Mouse (Mus musculus) MEL (cell line): Measurements from ENCODE around the gene Mob3b. TPM values are rescaled to one million over a fixed set of nuclear protein-coding genes. Genes with fewer than 3 reads are reported as not detected.

Experiments used
- DNase-seq: peaks from one replicate; pipeline ENCODE4 v3.0.0; 2011; ENCODE audit warnings: low read depth, low spot score
- H3K27ac ChIP-seq: 2 replicates; pipeline ENCODE4 v1.5.1; 2012; ENCODE audit warnings: low read depth, mild to moderate bottlenecking, control low read depth, low read length, moderate library complexity; ENCODE audit not compliant: control insufficient read depth
- H3K27me3 ChIP-seq, 2 experiments: fragments of 150-350 bp in 1 of 2; sonication (generic) in 1 of 2; 2 replicates each; pipeline ENCODE4 v1.6.1; 2012; ENCODE audit warnings: low read length in 2 of 2, mild to moderate bottlenecking in 2 of 2, improper control_type of control experiment in 1 of 2, moderate library complexity in 1 of 2; ENCODE audit not compliant: insufficient read depth in 2 of 2, control insufficient read depth in 1 of 2
- H3K36me3 ChIP-seq, 2 experiments: 2 replicates each; pipeline ENCODE4 v1.6.1; 2012 to 2014; ENCODE audit warnings: low read length in 2 of 2, improper control_type of control experiment in 1 of 2, inconsistent platforms in 1 of 2, mild to moderate bottlenecking in 1 of 2; ENCODE audit not compliant: insufficient read depth in 2 of 2, control insufficient read depth in 1 of 2
- H3K4me1 ChIP-seq, 2 experiments: fragments of 150-350 bp in 1 of 2; sonication (generic) in 1 of 2; 2 replicates each; pipeline ENCODE4 v1.6.1; 2012; ENCODE audit warnings: low read length in 2 of 2, improper control_type of control experiment in 1 of 2, mild to moderate bottlenecking in 1 of 2; ENCODE audit not compliant: insufficient read depth in 2 of 2, control insufficient read depth in 1 of 2
- H3K4me3 ChIP-seq, 2 experiments: fragments of 150-350 bp in 1 of 2; sonication (generic) in 1 of 2; 2 replicates each; pipeline ENCODE4 v1.5.1; 2012; ENCODE audit warnings: low read depth in 2 of 2, low read length in 2 of 2, mild to moderate bottlenecking in 2 of 2, moderate library complexity in 2 of 2, control low read depth in 1 of 2, improper control_type of control experiment in 1 of 2; ENCODE audit not compliant: control insufficient read depth in 1 of 2, insufficient read depth in 1 of 2
- H3K79me2 ChIP-seq: 2 replicates; pipeline ENCODE4 v1.6.1; 2012; ENCODE audit warnings: mild to moderate bottlenecking, low read length, moderate library complexity; ENCODE audit not compliant: control insufficient read depth, poor library complexity, insufficient read depth
- H3K9ac ChIP-seq: 2 replicates; pipeline ENCODE4 v1.6.1; 2012; ENCODE audit warnings: low read depth, mild to moderate bottlenecking, control low read depth, low read length, moderate library complexity; ENCODE audit not compliant: control insufficient read depth, poor library complexity, severe bottlenecking
- H3K9me3 ChIP-seq: fragments of 150-350 bp; sonication (generic); replicated peaks from 2 replicates; pipeline ENCODE4 v1.6.1; 2012; ENCODE audit warnings: mild to moderate bottlenecking, low read length, improper control_type of control experiment, moderate library complexity; ENCODE audit not compliant: insufficient read depth
- BHLHE40 ChIP-seq: IDR thresholded peaks from 2 replicates; pipeline ENCODE4 v1.6.1; 2012; ENCODE audit warnings: low read depth, mild to moderate bottlenecking, inconsistent platforms, low read length, improper control_type of control experiment, borderline replicate concordance
- CHD1 ChIP-seq: IDR thresholded peaks from 2 replicates; pipeline ENCODE4 v1.6.1; 2012; ENCODE audit warnings: low read depth, mild to moderate bottlenecking, inconsistent platforms, low read length, improper control_type of control experiment
- CHD2 ChIP-seq: IDR thresholded peaks from 2 replicates; pipeline ENCODE4 v1.6.1; 2011; ENCODE audit warnings: low read length, improper control_type of control experiment
- CTCF ChIP-seq, 3 experiments: IDR thresholded peaks in 2 of 3; conservative IDR thresholded peaks in 1 of 3; 2 replicates each; pipeline ENCODE4 v1.5.1; 2011 to 2012; ENCODE audit warnings: low read length in 3 of 3, low read depth in 2 of 3, mild to moderate bottlenecking in 2 of 3, improper control_type of control experiment in 1 of 3, inconsistent platforms in 1 of 3, mixed read lengths in 1 of 3, moderate library complexity in 1 of 3; ENCODE audit not compliant: control insufficient read depth in 1 of 3, insufficient read depth in 1 of 3, poor library complexity in 1 of 3, severe bottlenecking in 1 of 3
- E2F4 ChIP-seq: IDR thresholded peaks from 2 replicates; pipeline ENCODE4 v1.6.1; 2011; ENCODE audit warnings: low read depth, low read length, improper control_type of control experiment, borderline replicate concordance
- GABPA ChIP-seq: IDR thresholded peaks from 2 replicates; pipeline ENCODE4 v1.6.1; 2012; ENCODE audit warnings: low read depth, mild to moderate bottlenecking, inconsistent platforms, low read length, improper control_type of control experiment, moderate library complexity
- HCFC1 ChIP-seq: IDR thresholded peaks from 2 replicates; pipeline ENCODE4 v1.6.1; 2012; ENCODE audit warnings: low read depth, mild to moderate bottlenecking, inconsistent platforms, low read length, improper control_type of control experiment, moderate library complexity
- JUND ChIP-seq: IDR thresholded peaks from 2 replicates; pipeline ENCODE4 v1.6.1; 2011; ENCODE audit warnings: low read depth, mild to moderate bottlenecking, improper control_type of control experiment, low read length
- KAT2A ChIP-seq: conservative IDR thresholded peaks from 2 replicates; pipeline ENCODE4 v1.6.1; 2012; ENCODE audit warnings: low read depth, low read length, improper control_type of control experiment, inconsistent platforms
- MYC ChIP-seq: IDR thresholded peaks from 2 replicates; pipeline ENCODE4 v1.6.1; 2011; ENCODE audit warnings: low read depth, mild to moderate bottlenecking, low read length, improper control_type of control experiment, moderate library complexity
- NRF1 ChIP-seq: IDR thresholded peaks from 2 replicates; pipeline ENCODE4 v1.6.1; 2014; ENCODE audit warnings: low read depth, mild to moderate bottlenecking, inconsistent platforms, low read length, improper control_type of control experiment, moderate library complexity; ENCODE audit not compliant: poor library complexity, insufficient read depth, severe bottlenecking
- POLR2AphosphoS2 ChIP-seq: IDR thresholded peaks from 2 replicates; pipeline ENCODE4 v1.6.1; 2011; ENCODE audit warnings: low read length, improper control_type of control experiment
- RAD21 ChIP-seq: IDR thresholded peaks from 2 replicates; pipeline ENCODE4 v1.6.1; 2011; ENCODE audit warnings: mild to moderate bottlenecking, low read depth, low read length, improper control_type of control experiment
- RCOR1 ChIP-seq: IDR thresholded peaks from 2 replicates; pipeline ENCODE4 v1.6.1; 2012; ENCODE audit warnings: low read depth, mild to moderate bottlenecking, inconsistent platforms, low read length, improper control_type of control experiment
- SIN3A ChIP-seq: IDR thresholded peaks from 2 replicates; pipeline ENCODE4 v1.6.1; 2012; ENCODE audit warnings: low read length, improper control_type of control experiment, inconsistent platforms
- TAL1 ChIP-seq: IDR thresholded peaks from 2 replicates; pipeline ENCODE4 v1.6.1; 2012; ENCODE audit warnings: mild to moderate bottlenecking, inconsistent platforms, low read length, moderate library complexity, mixed read lengths
- UBTF ChIP-seq: IDR thresholded peaks from 2 replicates; pipeline ENCODE4 v1.6.1; 2012; ENCODE audit warnings: low read depth, mild to moderate bottlenecking, inconsistent platforms, low read length, improper control_type of control experiment, moderate library complexity, borderline replicate concordance; ENCODE audit not compliant: insufficient read depth
- USF1 ChIP-seq: IDR thresholded peaks from 2 replicates; pipeline ENCODE4 v1.6.1; 2014; ENCODE audit warnings: low read depth, mild to moderate bottlenecking, inconsistent platforms, low read length, improper control_type of control experiment, moderate library complexity
- ZKSCAN1 ChIP-seq: IDR thresholded peaks from 2 replicates; pipeline ENCODE4 v1.6.1; 2012; ENCODE audit warnings: low read depth, mild to moderate bottlenecking, inconsistent platforms, low read length, improper control_type of control experiment, moderate library complexity
- ZMIZ1 ChIP-seq: IDR thresholded peaks from 2 replicates; pipeline ENCODE4 v1.6.1; 2012; ENCODE audit warnings: low read depth, mild to moderate bottlenecking, inconsistent platforms, low read length, improper control_type of control experiment, moderate library complexity
- polyA plus RNA-seq, 2 experiments: library from polyadenylated mRNA; stranded (reverse) in 1 of 2; unstranded in 1 of 2; fragments of >175 nt in 1 of 2; fragments of >200 nt in 1 of 2; gene quantifications; 2 replicates each; pipeline versions ENCODE4 v1.2.1 to v1.2.4; 2012; ENCODE audit warnings: low replicate concordance in 2 of 2, low read depth in 1 of 2; ENCODE audit not compliant: insufficient read length in 2 of 2, insufficient read depth in 1 of 2, missing spikeins in 1 of 2
- total RNA-seq: library from RNA; depleted of rRNA; stranded (reverse); fragments of 300-350 nt; gene quantifications from 2 replicates; pipeline ENCODE4 v1.2.3, GENCODE M21; 2012

The Mob3b gene
- total and polyA plus RNA-seq, 3 experiments = 3.8 to 4.2 TPM; not detected in 1

DNA sequence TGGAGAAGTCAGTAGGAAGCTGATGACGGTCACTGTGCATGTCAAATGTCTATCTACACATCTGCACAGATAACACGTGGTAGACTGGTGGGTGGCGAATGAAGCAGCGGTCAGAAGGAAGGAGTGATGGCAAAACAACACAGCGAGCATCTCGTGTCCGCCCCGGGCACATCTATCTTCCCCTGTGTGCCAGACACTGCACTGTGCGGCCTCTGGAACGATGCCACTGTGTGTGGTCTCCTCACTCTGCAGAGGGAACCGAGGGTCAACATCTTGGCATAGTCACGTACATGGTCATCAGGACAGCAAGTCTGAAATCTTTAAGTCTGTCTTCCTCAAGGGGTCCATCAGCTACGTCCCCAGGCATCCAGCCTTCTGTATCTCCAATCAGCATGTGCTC lies 193.3 kb downstream of the Mob3b start:
- H3K27me3 ChIP-seq = no peaks in the 10 kb centered on the region
- no peaks in the 10 kb centered on the region for H3K36me3 ChIP-seq
- DNase-seq = no peak
- H3K9ac ChIP-seq = no peak overlapping the region
- no peaks in the 10 kb centered on the region for H3K79me2 ChIP-seq
- H3K27ac ChIP-seq = no peak overlapping the region
- H3K4me1 ChIP-seq = no peaks in the 10 kb centered on the region
- H3K9me3 ChIP-seq = no peaks in the 10 kb centered on the region
- no peak overlapping the region for H3K4me3 ChIP-seq
- TF ChIP-seq NRF1 = no peak
- TF ChIP-seq, all 39 proteins: peak for 0

DNA sequence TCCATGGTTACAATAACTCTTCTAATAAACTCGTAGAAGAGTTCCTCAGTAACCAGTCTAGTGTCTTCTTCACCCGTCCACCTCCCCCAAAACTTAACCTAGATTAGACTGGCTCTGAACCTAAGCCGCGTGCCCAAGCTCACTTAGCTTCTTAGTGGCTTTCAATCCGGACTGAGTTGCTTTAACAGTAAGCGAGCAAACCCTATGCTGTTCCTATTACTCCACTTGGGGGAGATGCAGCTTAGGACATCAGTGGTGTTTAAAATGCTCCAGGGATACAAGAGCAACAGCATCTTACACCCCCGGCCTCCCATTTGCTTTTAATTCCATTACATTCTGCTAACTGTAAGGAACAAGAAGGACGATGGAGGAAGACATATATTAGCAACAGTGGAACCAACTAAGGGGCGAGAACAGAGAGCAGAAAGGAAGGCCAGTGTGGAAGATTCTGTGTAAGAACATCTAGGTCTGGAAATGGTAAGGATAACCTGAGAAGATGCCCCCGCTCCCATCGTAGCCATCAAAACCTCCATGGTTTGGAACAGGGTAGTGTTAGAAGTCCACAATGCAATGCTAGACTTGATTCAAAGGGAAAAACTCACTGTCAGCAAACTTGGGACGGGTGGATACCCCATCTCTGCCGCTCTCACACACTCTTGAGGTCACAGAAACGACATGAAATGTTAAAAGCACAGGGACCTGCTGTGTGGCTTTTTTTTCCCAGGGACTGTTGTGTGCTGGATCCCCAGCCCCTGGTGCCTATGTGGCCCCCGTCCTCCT lies 196.3 kb downstream of the Mob3b start:
- Histone ChIP-seq H3K79me2 (no peaks in the 10 kb centered on the region), H3K9me3 (no peaks in the 10 kb centered on the region), H3K36me3 (no peaks in the 10 kb centered on the region), H3K27ac (no peak overlapping the region), H3K27me3 (no peaks in the 10 kb centered on the region), H3K9ac (no peak overlapping the region), H3K4me1 (no peaks in the 10 kb centered on the region), H3K4me3 (no peak overlapping the region)
- DNase-seq = no peak
- TF ChIP-seq RCOR1 (no peak), USF1 (no peak), CTCF (IDR thresholded peaks at IDR 0.05 in 2 of 3, conservative IDR thresholded peaks at IDR 0.05 in 1 of 3; ENCODE audit: control insufficient read depth in 1 of 3, insufficient read depth in 1 of 3, low read depth in 2 of 3, low read length in 3 of 3, poor library complexity in 1 of 3, severe bottlenecking in 1 of 3) (peak in 1 of 3 experiments; percentile 31; a peak in 2 of 6 replicates), RAD21 (peak; percentile 40)

GRCm38 (mm10) chr4:34959477-34959876 lies 197.8 kb downstream of the Mob3b start:
- Histone ChIP-seq H3K27ac (no peak overlapping the region), H3K9ac (no peak overlapping the region), H3K36me3 (no peaks in the 10 kb centered on the region), H3K79me2 (no peaks in the 10 kb centered on the region)
- no peak for TF ChIP-seq ZKSCAN1
- no peak for TF ChIP-seq HCFC1
- TF ChIP-seq ZMIZ1 = no peak
- TF ChIP-seq GABPA = no peak
- TF ChIP-seq KAT2A = no peak
- TF ChIP-seq JUND = no peak
- TF ChIP-seq TAL1 = no peak
- TF ChIP-seq E2F4 = no peak
- no peak for TF ChIP-seq POLR2AphosphoS2
- TF ChIP-seq CHD2 = no peak
- no peak for TF ChIP-seq RCOR1
- no peak for TF ChIP-seq MYC
- TF ChIP-seq BHLHE40 = no peak
- TF ChIP-seq UBTF = no peak
- no peak for TF ChIP-seq SIN3A
- no peak for TF ChIP-seq CTCF (IDR thresholded peaks at IDR 0.05 in 2 of 3, conservative IDR thresholded peaks at IDR 0.05 in 1 of 3; ENCODE audit: control insufficient read depth in 1 of 3, insufficient read depth in 1 of 3, low read depth in 2 of 3, low read length in 3 of 3, poor library complexity in 1 of 3, severe bottlenecking in 1 of 3)
- no peak for TF ChIP-seq CHD1
- TF ChIP-seq, all 39 proteins: peak for 0
- DNase-seq = no peak
- H3K4me1 ChIP-seq = no peaks in the 10 kb centered on the region
- no peaks in the 10 kb centered on the region for H3K9me3 ChIP-seq
- H3K27me3 ChIP-seq = no peaks in the 10 kb centered on the region
- no peak overlapping the region for H3K4me3 ChIP-seq
